Mouse (Mus musculus) cerebellum, adult (tissue): ENCODE results near the gene Syndig1.

Experiments used
- ATAC-seq: cut with Nextera tagmentation; 2 replicates; pipeline ENCODE4 v1.9.2; 2017; ENCODE audit warnings: mild to moderate bottlenecking, moderate library complexity, mixed read lengths; ENCODE audit not compliant: insufficient number of reproducible peaks, low FRiP score, low TSS enrichment

Syndig1 gene

GRCm38 (mm10) chr2:149828911-149829310 is at the start of gene Syndig1:
Syndig1 (plus strand) TSS chr2:149829211.
- no peak for ATAC-seq

GRCm38 (mm10) chr2:149798613-149799012 is 30.4 kb upstream of the Syndig1 start:
- no peak for ATAC-seq

- no peak for ATAC-seq
These were observed 24.3 kb upstream of the Syndig1 start for GRCm38 (mm10) chr2:149804599-149805140.

- no peak for ATAC-seq
These were observed 23.8 kb upstream of the Syndig1 start for GRCm38 (mm10) chr2:149805256-149805655.

GRCm38 (mm10) chr2:149812899-149813298 is 16.1 kb upstream of the Syndig1 start:
- peak; percentile 64 for ATAC-seq

- no peak for ATAC-seq
These were observed 10.6 kb upstream of the Syndig1 start for GRCm38 (mm10) chr2:149818395-149818794.

GRCm38 (mm10) chr2:149819751-149820150 is 9.3 kb upstream of the Syndig1 start:
- no peak for ATAC-seq

GRCm38 (mm10) chr2:149820201-149820600 is 8.8 kb upstream of the Syndig1 start:
- no peak for ATAC-seq

- ATAC-seq: 0 out of 2 replicates have a peak, but pooled peaks have one; percentile 13
These were observed 1.0 kb downstream of the Syndig1 start for GRCm38 (mm10) chr2:149829955-149830535.

- ATAC-seq: peak; percentile 59
These were observed 1.8 kb downstream of the Syndig1 start, which contains the start of gene C530025M09Rik for GRCm38 (mm10) chr2:149830536-149831458. C530025M09Rik (minus strand) TSS chr2:149831213.

- ATAC-seq: peak; percentile 21
These were observed 2.6 kb downstream of the Syndig1 start for GRCm38 (mm10) chr2:149831459-149832245.

- no peak for ATAC-seq
These were observed 3.3 kb downstream of the Syndig1 start for GRCm38 (mm10) chr2:149832301-149832700.

- ATAC-seq: no peak
These were observed 6.1 kb downstream of the Syndig1 start for GRCm38 (mm10) chr2:149835091-149835490.

GRCm38 (mm10) chr2:149836471-149837135 is 7.6 kb downstream of the Syndig1 start:
- ATAC-seq: no peak

- ATAC-seq: peak; percentile 81
These were observed 10.7 kb downstream of the Syndig1 start for GRCm38 (mm10) chr2:149839666-149840065.

- ATAC-seq: no peak
These were observed 15.6 kb downstream of the Syndig1 start for GRCm38 (mm10) chr2:149844575-149844974.

GRCm38 (mm10) chr2:149848778-149849177 is 19.8 kb downstream of the Syndig1 start:
- no peak for ATAC-seq

GRCm38 (mm10) chr2:149861002-149861401 is 32.0 kb downstream of the Syndig1 start:
- no peak for ATAC-seq

GRCm38 (mm10) chr2:149865914-149866435 is 37.0 kb downstream of the Syndig1 start:
- no peak for ATAC-seq

GRCm38 (mm10) chr2:149870496-149870895 is 41.5 kb downstream of the Syndig1 start:
- no peak for ATAC-seq
